Mouse (Mus musculus): Measurements from ENCODE around the gene Sh3glb1.

Gene Sh3glb1

DNA sequence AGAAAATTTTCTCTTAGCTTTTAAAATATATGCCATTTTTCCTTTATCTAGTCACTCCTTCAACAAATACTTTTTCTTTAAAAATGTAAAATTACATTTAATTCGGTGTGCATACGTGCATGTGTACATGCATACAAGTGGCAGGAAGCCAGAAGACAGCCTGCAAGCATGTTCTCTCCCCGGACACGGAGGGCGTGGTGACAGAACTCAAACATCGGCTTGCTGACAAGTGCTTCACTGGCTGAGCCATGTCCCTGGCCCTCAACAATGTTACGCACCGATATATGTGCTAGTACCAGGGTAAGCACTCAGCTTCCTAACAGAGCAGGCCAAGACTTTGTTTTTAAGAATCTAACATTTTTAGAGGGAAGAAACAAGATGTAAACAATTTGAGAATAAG lies 5.5 kb downstream of the Sh3glb1 start:
- no peak for DNase-seq (ENCODE audit: low read depth)

DNA sequence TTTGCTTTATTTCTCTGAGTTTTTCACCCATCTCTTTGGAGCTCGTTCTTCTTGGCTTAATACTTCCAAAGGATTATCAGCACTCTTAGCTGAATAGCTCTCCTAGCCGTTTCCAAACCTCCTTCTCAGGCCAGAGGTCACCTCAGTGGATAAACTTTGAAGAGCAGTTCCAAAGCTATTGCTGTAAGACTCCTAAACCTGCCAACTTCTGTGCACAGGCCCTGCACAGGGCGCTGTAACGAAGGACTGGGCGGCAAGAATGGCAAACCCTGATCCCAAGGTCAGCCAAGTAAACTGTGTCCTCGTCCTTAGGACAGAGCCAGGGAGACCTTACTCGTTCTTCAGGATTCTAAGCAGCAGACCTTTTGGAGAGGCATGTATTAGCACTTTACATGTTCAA lies 6.0 kb downstream of the Sh3glb1 start:
- no peak for DNase-seq (ENCODE audit: low read depth)

DNA sequence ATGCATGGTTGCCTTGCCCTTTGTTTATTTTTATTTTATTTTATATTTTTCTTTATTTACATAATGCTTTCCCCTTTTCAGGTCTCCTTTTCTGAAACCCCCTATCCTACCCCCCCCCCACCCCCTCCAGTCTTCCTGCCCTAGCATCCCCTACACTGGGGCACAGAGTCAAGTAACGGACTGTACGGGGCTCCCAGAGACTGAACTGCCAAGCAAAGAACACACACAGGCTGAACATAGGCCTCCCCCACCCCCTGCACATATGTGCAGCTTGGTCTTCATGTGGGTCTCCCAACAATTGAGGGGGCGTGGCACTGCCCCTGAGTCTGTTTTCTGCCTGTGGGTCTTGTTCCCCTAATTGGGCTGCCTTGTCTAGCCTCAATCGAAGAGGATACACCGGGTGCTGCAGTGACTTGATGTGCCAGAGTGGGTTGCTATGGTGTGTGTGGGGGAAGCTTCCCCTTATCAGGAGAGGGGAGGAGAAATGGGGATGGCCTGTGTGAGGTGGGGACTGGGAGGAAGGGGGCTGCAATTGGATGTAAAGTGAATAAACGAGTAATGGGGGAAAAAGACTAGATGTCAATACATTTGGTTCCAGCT lies 8.4 kb downstream of the Sh3glb1 start:
- no peak for DNase-seq (ENCODE audit: low read depth)

DNA sequence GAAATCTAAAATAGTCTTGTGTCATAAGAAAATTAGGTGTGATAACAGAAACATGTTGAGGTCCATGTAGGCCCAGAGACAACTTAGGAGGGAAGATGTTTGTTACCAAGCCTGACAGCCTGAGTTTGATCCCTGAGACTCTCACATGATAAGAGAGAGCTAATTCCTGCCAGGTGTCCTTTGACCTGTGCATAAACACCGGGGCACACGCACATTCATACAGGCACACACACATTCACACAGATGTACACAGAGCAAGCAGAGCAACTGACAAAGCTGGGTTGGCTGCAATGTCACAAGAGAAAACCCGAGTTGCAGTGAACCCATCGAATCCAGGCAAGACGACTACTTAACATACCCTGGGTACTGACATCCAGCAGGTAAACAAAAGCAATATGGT lies 11.5 kb downstream of the Sh3glb1 start:
- DNase-seq (ENCODE audit: low read depth) = no peak

DNA sequence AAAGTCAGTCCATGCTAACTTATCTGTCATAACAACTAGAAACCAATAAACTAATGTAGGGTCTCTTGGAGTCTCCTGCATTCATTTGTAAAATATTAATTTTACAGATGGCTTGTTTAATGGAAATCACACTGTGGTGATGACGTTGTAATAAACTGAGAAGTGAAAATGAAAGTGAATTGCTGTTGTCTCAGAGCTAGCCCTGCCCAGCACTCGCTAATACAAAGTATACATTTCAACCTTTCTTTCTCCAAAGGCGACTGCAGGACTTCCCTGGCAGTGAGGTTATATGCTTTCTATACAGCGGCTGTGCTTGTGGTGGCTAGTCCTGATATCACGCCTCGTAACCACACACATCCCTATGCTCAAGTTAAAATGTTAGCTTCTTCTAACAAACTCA lies 16.2 kb downstream of the Sh3glb1 start:
- DNase-seq (ENCODE audit: low read depth) = no peak

DNA sequence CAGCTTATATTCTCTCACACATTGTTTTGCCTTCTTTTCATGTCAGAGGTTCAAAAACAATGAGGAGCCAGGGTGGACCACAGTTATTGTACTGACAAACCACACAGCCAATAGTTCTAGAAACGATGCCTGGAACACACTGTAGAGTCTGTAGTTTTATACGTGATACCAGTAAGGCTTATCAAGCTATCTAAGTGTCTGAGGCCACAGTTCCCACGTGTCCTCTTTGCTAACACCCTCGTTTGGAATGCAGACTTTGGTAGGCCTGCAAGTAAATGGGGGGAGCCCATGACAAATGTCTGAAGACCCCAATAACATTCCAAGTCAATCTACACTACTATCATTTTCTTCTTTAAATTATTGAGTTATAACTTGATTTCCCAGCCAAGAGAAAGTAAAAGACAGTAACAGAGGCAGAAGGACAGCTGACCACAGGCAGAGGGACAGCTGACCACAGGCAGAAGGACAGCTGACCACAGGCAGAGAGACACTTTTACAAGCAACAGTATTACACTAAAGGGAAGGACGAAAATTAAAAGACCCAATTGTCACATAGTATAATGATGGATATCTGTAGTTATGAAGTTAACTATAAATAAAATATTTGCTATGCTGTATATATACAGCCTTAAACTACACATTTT lies 21.2 kb downstream of the Sh3glb1 start:
- no peak for DNase-seq (ENCODE audit: low read depth)

DNA sequence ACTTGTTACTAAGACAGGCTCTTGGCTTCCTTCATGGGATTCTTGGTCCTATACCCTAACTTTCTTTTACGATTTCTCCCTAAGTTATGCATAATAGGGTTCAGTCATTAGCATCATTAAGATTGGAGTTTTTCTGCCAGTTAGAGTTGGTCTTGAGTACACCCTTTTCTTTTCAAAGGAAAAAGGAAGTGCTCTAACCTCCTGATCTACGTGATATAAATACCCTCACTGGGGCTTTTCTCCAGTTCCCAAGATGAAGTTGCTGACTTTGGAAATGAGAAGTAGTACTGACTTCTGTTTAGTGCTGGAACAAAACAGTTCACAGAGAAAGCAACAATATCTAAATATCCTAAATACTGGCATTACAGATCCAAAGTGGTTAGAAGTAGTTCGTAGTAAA lies 22.2 kb downstream of the Sh3glb1 start:
- no peak for DNase-seq (ENCODE audit: low read depth)

DNA sequence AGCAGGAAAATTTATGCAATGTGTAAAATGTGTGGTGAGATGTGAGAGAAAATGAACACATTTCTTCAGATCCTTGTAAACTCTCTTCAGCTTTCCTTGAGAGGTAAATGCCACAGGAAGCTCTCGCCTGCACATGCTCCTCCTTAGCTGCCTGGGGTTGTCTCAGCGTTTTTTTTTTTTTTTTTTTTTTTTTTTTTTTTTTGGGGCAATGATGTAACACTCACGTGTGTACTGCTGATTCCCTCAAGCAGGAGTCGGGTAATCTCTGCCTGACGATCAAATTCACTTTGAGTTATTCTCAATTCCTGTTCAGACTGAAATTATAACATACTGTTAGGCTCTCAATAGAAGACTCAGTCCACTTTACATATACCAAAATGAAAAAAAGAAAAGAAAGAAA lies 23.0 kb downstream of the Sh3glb1 start:
- DNase-seq (ENCODE audit: low read depth) = no peak

DNA sequence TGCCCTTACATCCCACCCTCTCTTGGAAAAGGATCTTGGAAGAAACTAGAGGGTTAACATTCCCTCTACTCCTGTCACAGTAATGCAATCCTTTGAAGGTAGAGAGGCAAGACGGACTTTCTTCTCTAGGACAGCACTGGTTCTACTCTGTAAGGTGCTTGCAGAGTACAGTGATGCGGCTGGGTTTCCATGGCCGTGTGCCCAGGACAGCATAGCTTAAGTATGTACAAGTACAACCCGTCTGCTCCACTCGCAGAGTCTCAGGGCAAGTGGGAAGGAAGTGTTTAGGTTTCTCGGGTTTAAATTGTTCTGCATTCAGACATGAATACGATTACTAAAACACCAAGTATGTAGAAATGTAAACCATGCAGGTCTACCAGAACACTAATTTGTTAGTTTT lies 25.2 kb downstream of the Sh3glb1 start:
- no peak for DNase-seq (ENCODE audit: low read depth)

DNA sequence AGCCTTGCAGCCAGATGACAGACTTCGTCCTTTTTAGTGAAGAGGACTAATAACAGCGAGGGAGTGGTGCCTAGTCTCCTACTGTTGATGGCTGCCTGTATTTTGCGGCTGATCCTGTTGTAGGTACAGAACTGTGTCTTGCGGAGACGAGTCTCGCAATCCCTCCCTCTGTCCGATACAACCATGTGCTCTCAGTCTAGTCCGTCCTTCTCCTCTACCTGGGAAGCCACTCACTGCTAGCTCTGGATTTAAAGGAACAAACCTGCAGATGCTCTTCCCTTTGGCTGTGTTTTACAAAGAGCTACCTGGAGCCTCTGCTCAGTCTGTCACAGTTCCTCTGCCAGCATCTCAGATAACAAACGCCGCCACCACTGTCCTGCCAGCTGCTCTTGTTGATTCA lies 26.1 kb downstream of the Sh3glb1 start:
- no peak for DNase-seq (ENCODE audit: low read depth)

DNA sequence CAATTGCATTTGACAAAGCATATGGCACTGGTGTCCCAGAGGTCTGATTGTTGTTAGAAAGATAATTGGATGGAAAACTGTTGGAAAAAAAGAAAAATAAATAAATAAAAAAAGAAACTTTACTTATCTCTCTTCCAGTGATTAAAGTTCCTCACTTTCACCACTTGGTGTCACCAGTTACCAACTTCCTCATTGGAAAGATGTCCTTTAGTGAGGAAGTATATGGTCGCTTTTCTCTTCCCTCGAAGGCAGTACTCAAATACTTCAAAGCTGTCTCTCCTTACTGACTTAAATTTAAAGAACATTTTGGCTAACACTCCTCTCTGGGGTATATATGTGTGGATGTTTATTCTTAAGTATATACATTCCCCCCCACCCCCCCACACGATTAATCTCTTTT lies 28.1 kb downstream of the Sh3glb1 start:
- DNase-seq (ENCODE audit: low read depth) = no peak

DNA sequence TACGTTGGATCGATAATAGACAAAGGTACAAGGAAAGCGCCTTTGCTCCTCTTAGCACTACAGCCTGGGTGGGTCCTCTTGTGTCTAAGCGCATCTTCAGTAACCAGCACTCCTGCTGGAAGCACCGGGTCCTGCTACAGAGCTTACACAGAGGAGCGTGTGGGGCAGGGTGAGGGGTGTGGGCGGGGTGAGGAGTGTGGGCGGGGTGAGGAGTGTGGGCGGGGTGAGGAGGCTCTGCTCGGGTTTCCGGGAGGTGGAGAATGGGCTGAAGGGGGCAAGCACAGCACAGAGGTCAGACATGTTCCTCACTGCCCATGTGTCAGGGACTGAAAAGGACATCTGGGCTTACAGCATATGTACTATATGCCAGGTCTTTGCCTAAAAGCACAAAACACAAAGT lies 30.9 kb downstream of the Sh3glb1 start:
- DNase-seq (ENCODE audit: low read depth) = no peak

DNA sequence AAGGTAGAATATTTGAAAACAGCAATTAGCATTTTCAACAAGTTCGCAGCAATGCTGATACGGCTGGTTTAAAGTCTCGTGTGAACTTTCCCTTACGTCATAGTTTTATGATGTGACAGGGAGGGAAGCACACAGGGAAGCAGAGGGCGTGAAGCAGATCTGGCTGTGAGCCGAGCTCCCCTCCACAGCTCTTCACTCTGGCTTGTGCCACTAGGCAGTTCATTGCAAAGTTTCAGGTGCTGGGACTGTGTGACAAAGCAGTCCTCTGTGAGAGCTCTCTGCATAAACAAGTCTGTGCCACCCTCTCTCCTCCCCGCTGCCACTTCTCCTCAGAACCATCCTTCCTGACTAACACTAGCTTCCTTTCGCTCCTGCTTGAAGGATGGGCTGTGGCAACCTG lies 31.9 kb downstream of the Sh3glb1 start:
- DNase-seq (ENCODE audit: low read depth) = no peak

DNA sequence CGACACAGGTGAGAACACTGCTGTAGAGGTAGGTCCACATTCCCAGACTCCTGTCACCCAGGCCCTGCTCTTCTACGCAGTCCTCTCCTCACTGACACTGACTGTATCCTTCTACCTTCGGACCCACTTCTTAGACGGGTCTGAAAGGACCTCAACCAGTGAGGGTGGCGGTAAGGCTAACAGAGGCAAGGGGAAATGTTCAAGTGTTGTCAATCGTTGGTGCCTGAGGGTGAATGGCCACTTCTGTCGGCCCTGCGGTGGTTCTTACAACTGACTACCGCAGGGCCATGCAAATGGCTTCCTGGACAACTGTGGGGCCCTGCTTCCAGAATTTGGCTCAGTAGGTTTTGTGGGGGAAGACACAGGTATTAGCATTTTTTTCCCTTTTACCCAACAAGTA lies 32.5 kb downstream of the Sh3glb1 start:
- no peak for DNase-seq (ENCODE audit: low read depth)

DNA sequence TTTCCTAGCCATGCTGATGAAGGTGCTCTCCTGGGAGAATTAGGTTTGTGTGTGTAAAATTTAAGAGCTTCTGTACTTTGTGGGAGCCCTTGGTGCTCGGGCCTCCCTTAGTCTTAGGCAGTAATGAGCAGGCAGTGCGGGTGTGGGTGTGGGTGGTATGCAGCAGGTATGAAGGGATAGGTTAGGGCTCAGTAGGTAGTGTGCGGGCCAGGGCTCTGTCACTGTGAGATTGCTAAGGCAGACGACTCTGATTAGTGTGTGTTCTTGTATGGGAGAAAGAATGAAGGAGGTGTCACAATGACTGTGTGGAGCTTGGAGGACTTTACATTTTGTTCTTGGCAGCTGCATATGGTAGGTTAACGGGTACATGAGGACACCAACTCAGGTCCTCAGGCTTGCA lies 34.0 kb downstream of the Sh3glb1 start:
- DNase-seq (ENCODE audit: low read depth) = no peak

DNA sequence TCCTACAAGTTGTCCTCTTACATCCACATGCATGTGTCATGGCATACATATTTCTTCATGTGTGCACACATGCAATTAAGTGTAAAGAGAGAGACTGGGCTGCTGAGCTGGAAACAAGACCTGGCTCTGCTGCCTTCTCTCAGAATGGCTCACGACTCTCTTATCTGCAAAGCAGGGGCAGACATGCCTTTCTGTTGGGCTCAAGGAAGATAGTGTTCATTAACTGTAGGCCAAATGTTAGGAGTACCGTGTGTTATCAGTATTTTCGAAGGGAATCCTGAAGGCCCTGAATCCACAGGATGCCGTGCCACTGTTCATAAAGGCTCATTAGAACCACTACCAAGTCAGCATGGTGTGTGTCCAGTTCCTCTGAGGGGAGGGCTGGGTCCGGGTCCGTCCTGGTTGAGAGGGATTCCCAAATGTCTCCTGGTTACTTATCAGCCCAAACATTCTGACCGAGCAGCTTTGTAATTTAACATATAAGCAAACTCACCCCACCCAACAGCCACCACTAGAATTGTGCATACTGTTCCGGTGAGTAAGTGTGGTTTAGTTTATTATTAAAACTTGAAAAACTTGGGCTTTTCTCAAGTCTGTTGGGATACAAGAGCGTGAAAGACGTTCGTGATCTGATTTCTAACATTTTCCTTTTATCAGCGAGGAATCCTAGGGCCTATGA lies 36.9 kb downstream of the Sh3glb1 start:
- DNase-seq (ENCODE audit: low read depth) = no peak

DNA sequence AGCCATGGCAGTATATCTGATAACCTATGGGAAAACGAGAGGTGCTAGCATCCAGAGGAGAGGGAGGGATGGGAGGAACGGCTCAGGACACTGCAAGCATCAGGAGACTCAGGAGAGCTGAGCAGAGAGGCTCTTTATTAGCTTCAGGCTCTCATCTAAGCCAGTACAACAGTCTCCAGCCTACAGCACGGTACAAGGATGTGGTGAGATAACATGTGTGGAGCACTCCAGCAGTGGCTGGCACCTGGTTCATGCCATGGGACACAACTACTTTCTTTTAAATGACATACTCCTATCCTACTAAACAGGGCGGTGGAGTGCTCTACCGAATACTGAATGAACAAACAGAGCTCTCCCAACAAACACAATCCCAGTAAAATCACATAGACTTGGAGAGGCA lies 38.6 kb downstream of the Sh3glb1 start:
- no peak for DNase-seq (ENCODE audit: low read depth)

DNA sequence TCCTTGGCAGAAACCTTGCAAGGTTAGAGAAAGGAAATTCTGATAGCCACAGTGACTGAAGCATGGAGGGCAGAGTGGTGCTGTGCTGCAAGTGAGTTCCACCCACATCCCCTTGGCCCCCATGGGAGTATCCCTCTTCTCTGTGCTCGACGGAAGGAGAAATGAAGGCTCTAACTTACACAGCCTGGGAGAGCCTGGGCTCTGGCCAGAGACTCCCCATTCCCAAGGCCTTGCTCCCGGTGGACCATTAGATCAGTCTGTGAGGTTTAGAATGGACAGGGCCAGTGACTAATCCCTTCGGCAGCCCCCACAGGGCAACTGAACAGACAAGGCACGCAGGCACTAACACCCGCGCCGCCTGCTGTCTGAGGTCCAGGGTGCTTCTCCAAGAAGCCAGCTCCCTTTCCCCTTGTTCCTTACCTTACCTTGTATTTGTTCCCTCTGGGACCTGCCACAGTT lies 40.4 kb downstream of the Sh3glb1 start:
- no peak for DNase-seq (ENCODE audit: low read depth)

DNA sequence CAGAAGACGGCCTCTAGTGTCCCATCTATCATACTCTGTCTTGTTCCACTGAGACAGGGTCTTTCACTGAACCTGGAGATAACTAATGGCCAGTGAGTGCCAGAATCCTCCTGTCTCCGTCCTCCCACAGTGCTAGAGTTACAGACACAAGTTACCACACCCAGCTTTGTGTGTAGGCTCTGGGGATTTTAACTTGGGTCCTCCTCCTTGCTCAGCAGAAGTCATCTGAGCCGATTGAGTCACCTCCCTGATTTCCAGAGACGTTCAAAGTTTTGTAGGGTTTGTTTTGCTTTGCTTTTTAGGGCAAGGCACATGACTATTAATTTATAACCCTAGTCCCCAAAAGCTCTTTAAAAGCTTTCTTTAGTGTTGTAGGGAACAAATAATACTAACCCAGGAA lies 41.0 kb downstream of the Sh3glb1 start:
- DNase-seq (ENCODE audit: low read depth) = no peak

DNA sequence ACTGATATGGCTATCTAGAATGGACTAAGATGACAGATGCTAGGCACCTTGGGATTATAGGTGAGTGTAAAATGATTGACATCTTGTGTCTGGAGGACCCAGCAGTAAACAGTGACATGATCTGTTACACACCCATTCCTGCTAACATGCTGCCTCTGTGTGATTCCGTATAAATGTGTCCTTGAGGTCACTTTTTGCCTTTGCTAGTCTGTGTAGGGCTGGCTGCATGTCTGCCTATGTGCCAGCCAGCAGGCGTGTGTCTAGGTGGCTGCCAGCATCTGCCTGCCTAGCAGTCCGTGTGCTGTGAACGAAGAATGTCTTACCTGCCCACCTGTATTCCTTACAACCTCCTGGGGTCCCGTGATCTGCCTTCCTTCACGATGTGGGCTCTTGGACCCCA lies 42.4 kb downstream of the Sh3glb1 start:
- DNase-seq (ENCODE audit: low read depth) = no peak

DNA sequence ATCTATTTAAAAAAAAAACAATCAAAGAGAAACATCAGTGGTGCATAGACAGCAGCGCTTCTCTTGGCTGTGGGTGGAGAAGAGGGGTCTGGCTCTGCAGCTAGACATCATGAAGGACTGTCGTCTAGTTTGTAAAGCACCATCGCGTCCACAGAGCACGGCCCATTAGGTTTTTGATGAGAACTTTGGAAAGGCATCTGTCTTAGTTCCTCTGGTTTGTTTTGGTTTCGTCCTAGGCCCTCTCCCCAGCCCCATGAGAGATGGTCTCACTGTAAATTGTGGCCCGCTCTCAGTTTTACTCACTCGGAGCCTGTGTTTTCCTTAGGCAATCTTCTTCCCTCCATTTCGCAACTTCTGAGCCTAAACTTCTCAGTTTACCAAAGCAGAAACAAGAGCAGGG lies 43.9 kb downstream of the Sh3glb1 start:
- no peak for DNase-seq (ENCODE audit: low read depth)

DNA sequence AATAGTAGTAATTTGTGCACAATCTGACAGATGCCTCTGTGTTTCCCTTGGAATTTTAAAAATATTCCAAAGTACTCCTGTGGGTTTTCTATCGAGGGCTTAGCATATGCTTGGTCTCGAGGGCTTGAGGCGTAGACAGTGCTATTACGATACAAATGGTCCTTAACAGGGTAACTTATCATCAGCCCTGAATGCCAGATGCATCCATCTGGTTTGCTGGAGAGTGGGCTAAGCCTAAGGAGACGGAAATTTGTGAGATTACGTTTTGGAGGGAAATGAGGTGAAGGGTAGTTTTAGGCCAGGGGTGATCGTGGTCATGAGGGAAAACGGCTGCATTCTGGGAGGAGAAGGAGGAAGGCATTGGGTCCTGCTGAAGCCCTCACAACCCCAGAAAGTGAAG lies 48.1 kb downstream of the Sh3glb1 start:
- DNase-seq (ENCODE audit: low read depth) = no peak

DNA sequence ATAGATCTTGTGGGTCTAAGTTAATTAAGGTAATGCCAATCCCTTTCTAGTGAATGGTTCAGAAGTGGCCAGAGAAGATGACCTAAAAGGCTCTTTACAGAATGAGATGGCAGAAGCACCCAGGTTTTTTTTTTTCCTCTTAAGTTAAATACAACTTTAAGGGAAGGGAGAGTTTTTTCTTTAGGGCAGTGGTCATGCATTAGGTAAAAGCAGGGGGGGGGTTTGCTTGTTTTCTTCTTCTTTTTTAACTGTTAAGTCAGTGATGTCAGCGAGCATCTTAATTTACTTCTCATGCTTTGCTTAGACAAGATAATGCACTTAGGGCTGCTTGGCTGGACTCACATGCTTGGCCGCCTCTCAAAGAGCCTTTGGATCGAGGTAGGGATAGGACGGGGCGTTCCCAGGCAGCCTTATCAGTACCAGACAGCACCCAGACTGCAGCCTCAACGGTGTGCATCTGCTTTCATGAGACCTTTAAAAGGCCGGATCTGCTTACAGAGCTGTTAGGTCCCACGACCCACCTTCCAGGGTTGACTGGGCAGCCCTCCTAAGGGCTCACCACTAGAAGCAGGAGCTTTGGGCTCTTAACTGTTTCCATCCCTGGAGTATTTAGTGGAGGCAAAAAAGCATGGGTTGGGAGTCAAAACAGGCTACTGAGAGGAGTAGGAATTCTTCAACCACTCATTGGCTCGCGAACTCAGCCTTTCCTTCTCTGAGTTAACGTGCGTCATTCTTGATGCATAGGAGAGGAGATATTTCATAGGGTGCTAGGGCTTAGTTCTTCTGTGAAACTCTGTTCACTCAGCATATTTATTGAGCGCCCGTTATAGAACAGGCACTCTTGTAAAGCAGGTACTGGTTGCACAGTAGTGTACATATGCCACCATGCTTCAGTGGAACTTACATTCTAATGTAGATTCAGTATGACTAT lies 49.9 kb downstream of the Sh3glb1 start:
- DNase-seq (ENCODE audit: low read depth) = no peak

Data from fibroblast of lung, adult 2 months (primary cell).